Mouse (Mus musculus) stomach, postnatal 0 days (tissue): ENCODE data around the gene Usp43.
A peak's percentile ranks its signal among the peaks of the same experiment; 100 is the strongest.

ENCODE experiments used
- CTCF ChIP-seq: IDR thresholded peaks from 2 replicates; pipeline ENCODE4 v1.5.1; 2016; ENCODE audit warnings: antibody characterized with exemption, low read depth, mild to moderate bottlenecking, moderate library complexity
- EP300 ChIP-seq: optimal IDR thresholded peaks from 2 replicates; pipeline ENCODE3; 2016; ENCODE audit warnings: antibody characterized with exemption

- TF ChIP-seq CTCF, result peak; percentile 87
- TF ChIP-seq EP300, result no peak
Measured at GRCm38 (mm10) chr11:67897064-67897560, 24.8 kb downstream of the Usp43 start.
